Mouse (Mus musculus): Measurements from ENCODE around the gene Tcerg1l. TPM values are rescaled to one million over a fixed set of nuclear protein-coding genes. Genes with fewer than 3 reads are reported as not detected.

Gene Tcerg1l
- polyA plus RNA-seq, 1 experiment from 2014 or later, result 0.90 TPM

DNA sequence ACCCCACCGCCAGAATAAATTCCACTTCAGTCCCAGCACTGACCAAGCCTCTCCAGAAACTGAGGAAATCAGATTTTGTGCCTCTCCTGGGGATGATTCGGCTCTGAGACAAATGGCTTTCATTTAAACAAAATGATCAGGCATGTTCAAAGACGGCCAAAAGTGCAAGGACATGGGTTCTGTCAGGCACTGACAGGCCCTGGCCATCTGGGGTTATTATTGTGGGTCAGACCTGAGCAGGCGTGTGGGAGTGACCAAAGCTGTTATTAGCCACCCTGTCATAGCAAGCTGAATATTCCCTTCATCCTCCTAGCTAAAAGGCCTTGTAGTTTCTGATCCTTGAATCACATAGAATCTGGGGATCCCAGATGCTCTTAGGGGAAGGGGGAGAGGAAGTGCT is 174.6 kb downstream of the Tcerg1l start:
- ATAC-seq (ENCODE audit: insufficient number of reproducible peaks, insufficient read depth, low FRiP score, low read depth), result no peak
- Histone ChIP-seq H3K9ac (replicated peaks; ENCODE audit: low read depth, low read length) (no peak overlapping the region), H3K4me2 (replicated peaks; ENCODE audit: low read depth, low read length) (no peak overlapping the region), H3K36me3 (ENCODE audit: control insufficient read depth, insufficient read depth, low read length) (no peaks in the 10 kb centered on the region), H3K4me3 (ENCODE audit: low read depth, low read length) (no peak overlapping the region), H3K4me1 (ENCODE audit: control insufficient read depth, insufficient read depth, low read length) (no peaks in the 10 kb centered on the region), H3K9me3 (ENCODE audit: control insufficient read depth, low read depth, low read length) (no peaks in the 10 kb centered on the region), H3K27ac (ENCODE audit: low read length) (no peak overlapping the region), H3K27me3 (ENCODE audit: control insufficient read depth, insufficient read depth, low read length) (no peaks in the 10 kb centered on the region)
- 61% methylated on average over 4 of the region's 4 CpGs for WGBS

DNA sequence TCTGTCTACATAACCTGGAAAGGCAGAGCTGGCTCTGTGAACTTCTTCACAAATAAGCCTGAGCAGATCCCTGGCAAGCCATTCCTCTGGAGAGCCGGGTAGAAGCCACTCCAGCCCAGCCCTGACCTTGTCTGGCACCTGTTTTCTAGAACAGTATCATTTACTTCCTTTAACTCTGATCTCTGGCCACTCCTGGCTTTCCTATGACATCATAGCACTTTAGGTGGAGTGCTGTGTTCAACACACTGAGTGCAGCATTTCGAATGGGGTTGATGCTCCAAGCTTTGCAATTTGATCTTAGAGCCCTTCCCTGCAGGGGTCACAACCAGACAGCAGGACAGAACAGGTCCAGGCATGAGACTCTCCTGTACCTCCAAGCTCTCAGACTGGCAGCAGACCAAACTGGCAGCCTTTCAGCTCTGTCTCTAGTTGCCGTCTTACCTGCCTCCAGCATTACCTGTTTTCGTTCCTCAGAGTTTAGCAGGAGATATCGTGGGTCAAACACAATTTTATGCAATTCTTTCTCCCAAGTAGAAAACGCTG is 179.9 kb downstream of the Tcerg1l start:
- WGBS, result 56% methylated on average over 6 of the region's 6 CpGs
- H3K27ac ChIP-seq (ENCODE audit: low read length), result peak overlapping the region; percentile 21; the same call in 1 of the 2 replicates
- no peaks in the 10 kb centered on the region for H3K4me1 ChIP-seq (ENCODE audit: control insufficient read depth, insufficient read depth, low read length)
- H3K9ac ChIP-seq (replicated peaks; ENCODE audit: low read depth, low read length), result no peak overlapping the region
- H3K36me3 ChIP-seq (ENCODE audit: control insufficient read depth, insufficient read depth, low read length), result no peaks in the 10 kb centered on the region
- no peaks in the 10 kb centered on the region for H3K27me3 ChIP-seq (ENCODE audit: control insufficient read depth, insufficient read depth, low read length)
- H3K9me3 ChIP-seq (ENCODE audit: control insufficient read depth, low read depth, low read length), result no peaks in the 10 kb centered on the region
- no peak overlapping the region for H3K4me3 ChIP-seq (ENCODE audit: low read depth, low read length)
- peak; percentile 30; the same call in 1 of the 2 replicates for ATAC-seq (ENCODE audit: insufficient number of reproducible peaks, insufficient read depth, low FRiP score, low read depth)
- H3K4me2 ChIP-seq (replicated peaks; ENCODE audit: low read depth, low read length), result no peak overlapping the region

DNA sequence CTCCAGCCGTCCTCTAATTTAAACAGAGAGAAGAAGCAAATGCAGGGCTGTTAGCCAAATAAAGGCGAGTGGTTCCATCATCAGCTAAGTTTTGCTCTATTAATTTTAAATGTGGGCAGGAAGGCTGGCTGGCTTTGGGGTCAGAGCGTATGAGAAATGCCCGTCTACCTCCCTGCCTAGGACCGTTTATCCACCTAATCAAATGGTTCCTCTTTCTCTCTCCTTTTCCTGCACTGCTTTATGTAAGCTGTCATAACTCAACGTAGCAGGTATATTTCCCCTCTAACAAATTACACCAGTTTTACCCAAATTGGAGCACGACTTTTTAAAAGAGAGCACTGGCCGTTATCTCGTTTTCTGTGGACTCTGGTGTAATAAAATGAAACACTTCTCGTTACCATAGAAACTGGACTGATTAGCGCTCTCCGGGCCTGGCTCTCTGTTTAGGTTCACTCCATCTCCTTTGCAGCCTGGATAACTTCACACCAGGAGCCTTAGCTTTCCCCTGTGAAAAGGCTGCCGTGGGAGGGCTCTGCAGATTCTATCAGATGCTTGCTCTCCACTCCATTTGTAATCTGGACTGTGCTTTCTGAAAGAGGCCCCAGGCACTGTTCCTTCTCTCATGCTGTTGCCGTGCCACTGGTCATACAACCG is 182.2 kb downstream of the Tcerg1l start:
- no peak overlapping the region for H3K9ac ChIP-seq (replicated peaks; ENCODE audit: low read depth, low read length)
- no peaks in the 10 kb centered on the region for H3K9me3 ChIP-seq (ENCODE audit: control insufficient read depth, low read depth, low read length)
- H3K27ac ChIP-seq (ENCODE audit: low read length), result no peak overlapping the region
- 28% methylated on average over 15 of the region's 15 CpGs for WGBS
- H3K4me1 ChIP-seq (ENCODE audit: control insufficient read depth, insufficient read depth, low read length), result no peaks in the 10 kb centered on the region
- ATAC-seq (ENCODE audit: insufficient number of reproducible peaks, insufficient read depth, low FRiP score, low read depth), result peak; percentile 47; the same call in 1 of the 2 replicates
- H3K36me3 ChIP-seq (ENCODE audit: control insufficient read depth, insufficient read depth, low read length), result no peaks in the 10 kb centered on the region
- no peak overlapping the region for H3K4me3 ChIP-seq (ENCODE audit: low read depth, low read length)
- no peak overlapping the region for H3K4me2 ChIP-seq (replicated peaks; ENCODE audit: low read depth, low read length)
- H3K27me3 ChIP-seq (ENCODE audit: control insufficient read depth, insufficient read depth, low read length), result no peaks in the 10 kb centered on the region

DNA sequence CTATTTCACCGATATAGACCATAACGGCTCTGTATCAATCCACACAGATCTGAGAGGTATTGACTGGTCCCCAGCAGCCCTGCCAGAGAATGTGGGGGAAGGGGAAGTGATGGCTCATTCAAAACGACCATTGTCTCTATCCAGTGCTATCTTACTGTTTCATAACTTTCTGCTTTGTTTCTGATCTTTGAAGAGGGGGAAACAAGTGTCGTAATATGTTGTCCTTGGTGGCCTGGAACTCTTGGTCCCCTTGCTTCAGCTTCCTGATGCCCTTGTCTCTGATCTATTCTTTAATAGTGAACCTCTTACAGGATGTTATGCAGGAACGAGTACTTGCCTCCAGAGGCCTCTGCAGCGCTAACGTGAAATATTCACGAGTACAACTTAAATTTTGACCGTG is 182.8 kb downstream of the Tcerg1l start:
- Histone ChIP-seq H3K4me2 (replicated peaks; ENCODE audit: low read depth, low read length) (no peak overlapping the region), H3K4me3 (ENCODE audit: low read depth, low read length) (no peak overlapping the region), H3K4me1 (ENCODE audit: control insufficient read depth, insufficient read depth, low read length) (no peaks in the 10 kb centered on the region), H3K9me3 (ENCODE audit: control insufficient read depth, low read depth, low read length) (no peaks in the 10 kb centered on the region), H3K36me3 (ENCODE audit: control insufficient read depth, insufficient read depth, low read length) (no peaks in the 10 kb centered on the region), H3K27me3 (ENCODE audit: control insufficient read depth, insufficient read depth, low read length) (no peaks in the 10 kb centered on the region), H3K9ac (replicated peaks; ENCODE audit: low read depth, low read length) (no peak overlapping the region), H3K27ac (ENCODE audit: low read length) (no peak overlapping the region)
- 53% methylated on average over 9 of the region's 9 CpGs for WGBS
- ATAC-seq (ENCODE audit: insufficient number of reproducible peaks, insufficient read depth, low FRiP score, low read depth), result no peak

DNA sequence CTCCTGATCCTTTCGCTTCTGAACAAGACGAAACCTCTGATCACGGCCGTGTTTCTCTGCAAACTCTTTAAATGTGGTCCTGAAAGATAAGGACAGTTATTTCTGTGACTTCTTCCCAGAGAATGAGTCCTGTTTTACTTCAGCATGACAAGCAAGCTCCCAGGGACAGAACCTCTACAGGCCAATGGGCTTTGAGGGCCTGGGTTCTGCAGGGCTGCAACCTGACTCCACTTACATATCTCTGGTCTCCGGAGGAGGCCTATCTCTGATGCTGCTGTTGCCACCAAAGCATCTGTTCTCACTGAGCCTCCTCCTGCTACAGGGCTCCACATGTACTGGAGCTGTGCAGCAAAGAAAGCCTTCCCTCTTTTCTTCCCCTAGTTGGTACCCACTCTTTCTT is 187.8 kb downstream of the Tcerg1l start:
- H3K9ac ChIP-seq (replicated peaks; ENCODE audit: low read depth, low read length), result no peak overlapping the region
- no peak overlapping the region for H3K27ac ChIP-seq (ENCODE audit: low read length)
- H3K27me3 ChIP-seq (ENCODE audit: control insufficient read depth, insufficient read depth, low read length), result no peaks in the 10 kb centered on the region
- no peaks in the 10 kb centered on the region for H3K9me3 ChIP-seq (ENCODE audit: control insufficient read depth, low read depth, low read length)
- no peaks in the 10 kb centered on the region for H3K4me1 ChIP-seq (ENCODE audit: control insufficient read depth, insufficient read depth, low read length)
- no peak overlapping the region for H3K4me3 ChIP-seq (ENCODE audit: low read depth, low read length)
- WGBS, result 48% methylated on average over 5 of the region's 5 CpGs
- no peak overlapping the region for H3K4me2 ChIP-seq (replicated peaks; ENCODE audit: low read depth, low read length)
- no peak for ATAC-seq (ENCODE audit: insufficient number of reproducible peaks, insufficient read depth, low FRiP score, low read depth)
- H3K36me3 ChIP-seq (ENCODE audit: control insufficient read depth, insufficient read depth, low read length), result no peaks in the 10 kb centered on the region

DNA sequence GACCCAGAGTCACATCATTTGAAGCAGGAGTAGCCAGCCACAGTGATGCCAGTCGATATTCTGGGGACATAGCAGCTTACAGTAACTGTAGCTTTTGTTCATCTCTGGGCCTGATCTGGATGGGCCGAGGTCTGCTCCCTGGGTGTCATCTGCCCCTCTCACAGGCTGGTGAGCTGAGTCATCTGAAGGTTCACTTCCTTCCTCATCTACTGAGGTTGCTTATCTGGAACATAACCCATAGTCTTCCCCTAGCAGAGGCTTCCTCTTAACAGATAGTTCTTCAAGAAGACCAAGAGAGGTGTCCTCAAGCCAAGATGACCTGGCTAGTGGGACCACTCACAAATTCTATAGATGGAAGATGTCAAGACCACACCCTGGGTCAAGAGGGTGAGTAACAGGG is 192.4 kb downstream of the Tcerg1l start:
- Histone ChIP-seq H3K4me2 (replicated peaks; ENCODE audit: low read depth, low read length) (no peak overlapping the region), H3K4me1 (ENCODE audit: control insufficient read depth, insufficient read depth, low read length) (no peaks in the 10 kb centered on the region), H3K4me3 (ENCODE audit: low read depth, low read length) (no peak overlapping the region), H3K9me3 (ENCODE audit: control insufficient read depth, low read depth, low read length) (no peaks in the 10 kb centered on the region), H3K36me3 (ENCODE audit: control insufficient read depth, insufficient read depth, low read length) (no peaks in the 10 kb centered on the region), H3K27ac (ENCODE audit: low read length) (no peak overlapping the region), H3K27me3 (ENCODE audit: control insufficient read depth, insufficient read depth, low read length) (no peaks in the 10 kb centered on the region), H3K9ac (replicated peaks; ENCODE audit: low read depth, low read length) (no peak overlapping the region)
- 89% methylated on average over 2 of the region's 2 CpGs for WGBS
- no peak for ATAC-seq (ENCODE audit: insufficient number of reproducible peaks, insufficient read depth, low FRiP score, low read depth)

DNA sequence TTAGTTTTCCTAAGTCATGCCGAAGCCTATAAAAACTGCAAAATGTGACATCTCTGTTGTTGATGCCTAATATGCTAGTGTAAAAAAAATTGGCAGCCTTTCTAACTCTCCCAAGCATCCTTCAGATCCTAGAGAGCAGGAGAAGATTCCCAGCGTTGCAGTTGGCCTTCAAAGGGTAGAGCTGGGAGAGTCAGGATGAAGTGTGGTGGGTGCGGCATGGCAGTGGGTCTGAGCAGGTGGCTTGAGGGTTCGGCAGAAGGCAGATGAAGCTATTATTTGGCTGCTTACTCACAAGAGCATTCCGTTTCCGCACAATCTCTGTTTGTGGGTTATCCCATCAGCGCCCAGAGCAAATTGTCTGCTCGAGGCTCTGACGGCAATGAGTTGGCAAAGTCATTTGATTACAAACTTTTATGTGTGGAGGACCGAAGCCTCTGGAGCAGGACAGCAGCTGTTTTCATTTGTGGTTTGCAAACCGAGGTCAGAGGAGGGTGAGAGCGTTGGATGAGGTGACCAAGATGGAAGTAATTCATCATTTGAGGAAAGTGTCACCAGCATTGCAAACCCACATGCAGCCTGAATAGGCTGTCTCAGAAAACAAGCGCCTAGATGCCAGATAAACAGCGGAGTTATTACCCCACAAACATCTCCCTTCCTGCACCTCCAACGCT is 195.2 kb downstream of the Tcerg1l start:
- Histone ChIP-seq H3K27me3 (ENCODE audit: control insufficient read depth, insufficient read depth, low read length) (no peaks in the 10 kb centered on the region), H3K36me3 (ENCODE audit: control insufficient read depth, insufficient read depth, low read length) (no peaks in the 10 kb centered on the region), H3K4me3 (ENCODE audit: low read depth, low read length) (no peak overlapping the region), H3K27ac (ENCODE audit: low read length) (no peak overlapping the region), H3K4me2 (replicated peaks; ENCODE audit: low read depth, low read length) (no peak overlapping the region), H3K9ac (replicated peaks; ENCODE audit: low read depth, low read length) (no peak overlapping the region), H3K4me1 (ENCODE audit: control insufficient read depth, insufficient read depth, low read length) (no peaks in the 10 kb centered on the region), H3K9me3 (ENCODE audit: control insufficient read depth, low read depth, low read length) (no peaks in the 10 kb centered on the region)
- ATAC-seq (ENCODE audit: insufficient number of reproducible peaks, insufficient read depth, low FRiP score, low read depth), result no peak
- WGBS, result 60% methylated on average over 15 of the region's 15 CpGs

DNA sequence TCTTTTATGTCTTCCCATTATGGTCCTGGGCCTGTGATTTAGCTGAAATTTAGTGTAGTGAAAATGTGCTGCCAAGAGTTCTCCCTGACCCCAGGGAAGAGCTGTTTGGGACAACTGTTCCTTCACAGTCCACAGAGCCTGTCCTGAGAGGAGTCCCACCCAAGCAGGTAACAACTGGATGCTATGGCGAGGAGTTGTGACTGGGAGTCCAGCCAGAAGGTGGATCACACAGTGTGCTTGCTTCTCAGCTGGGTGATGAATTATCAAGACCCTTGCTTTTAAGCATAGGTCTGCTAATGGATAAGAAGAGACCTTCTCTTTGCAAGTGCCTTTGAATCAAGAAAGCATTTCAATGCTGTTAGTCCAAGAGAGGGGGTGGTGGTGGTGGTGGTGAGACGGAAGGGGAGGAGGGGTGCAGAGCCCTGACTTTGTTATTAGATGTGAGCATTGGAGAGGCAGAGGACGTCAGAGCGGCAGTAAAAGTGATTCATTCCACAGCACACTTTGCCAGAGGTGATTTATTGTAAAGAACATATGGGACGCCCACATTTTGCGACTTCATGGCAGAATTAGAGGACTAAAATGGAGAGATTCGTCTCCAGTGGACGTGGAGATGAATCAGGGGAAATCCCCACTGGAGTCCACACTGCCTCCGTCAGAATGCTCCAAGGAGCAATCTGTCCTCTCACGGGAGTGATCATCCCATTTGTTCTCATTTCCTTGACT is 198.0 kb downstream of the Tcerg1l start:
- ATAC-seq (ENCODE audit: insufficient number of reproducible peaks, insufficient read depth, low FRiP score, low read depth), result no peak
- Histone ChIP-seq H3K9me3 (ENCODE audit: control insufficient read depth, low read depth, low read length) (no peaks in the 10 kb centered on the region), H3K4me3 (ENCODE audit: low read depth, low read length) (no peak overlapping the region), H3K4me2 (replicated peaks; ENCODE audit: low read depth, low read length) (no peak overlapping the region), H3K27ac (ENCODE audit: low read length) (no peak overlapping the region), H3K36me3 (ENCODE audit: control insufficient read depth, insufficient read depth, low read length) (no peaks in the 10 kb centered on the region), H3K9ac (replicated peaks; ENCODE audit: low read depth, low read length) (no peak overlapping the region), H3K27me3 (ENCODE audit: control insufficient read depth, insufficient read depth, low read length) (no peaks in the 10 kb centered on the region), H3K4me1 (ENCODE audit: control insufficient read depth, insufficient read depth, low read length) (no peaks in the 10 kb centered on the region)
- WGBS, result 30% methylated on average over 10 of the region's 10 CpGs
